Mouse (Mus musculus) spleen, postnatal 36 days (tissue): ENCODE measurements around the gene Rfwd3.
"Not testable (repeated sequence)": the region's sequence is repeated elsewhere in the genome, so short reads cannot be mapped to it uniquely, and the experiment has no call there.

ENCODE experiments used
- DNase-seq, 2 experiments: peaks; one replicate each; pipeline ENCODE4 v3.0.0; 2022; ENCODE audit warnings: low spot score in 2 of 2, mixed read lengths in 1 of 2

The Rfwd3 gene

DNA sequence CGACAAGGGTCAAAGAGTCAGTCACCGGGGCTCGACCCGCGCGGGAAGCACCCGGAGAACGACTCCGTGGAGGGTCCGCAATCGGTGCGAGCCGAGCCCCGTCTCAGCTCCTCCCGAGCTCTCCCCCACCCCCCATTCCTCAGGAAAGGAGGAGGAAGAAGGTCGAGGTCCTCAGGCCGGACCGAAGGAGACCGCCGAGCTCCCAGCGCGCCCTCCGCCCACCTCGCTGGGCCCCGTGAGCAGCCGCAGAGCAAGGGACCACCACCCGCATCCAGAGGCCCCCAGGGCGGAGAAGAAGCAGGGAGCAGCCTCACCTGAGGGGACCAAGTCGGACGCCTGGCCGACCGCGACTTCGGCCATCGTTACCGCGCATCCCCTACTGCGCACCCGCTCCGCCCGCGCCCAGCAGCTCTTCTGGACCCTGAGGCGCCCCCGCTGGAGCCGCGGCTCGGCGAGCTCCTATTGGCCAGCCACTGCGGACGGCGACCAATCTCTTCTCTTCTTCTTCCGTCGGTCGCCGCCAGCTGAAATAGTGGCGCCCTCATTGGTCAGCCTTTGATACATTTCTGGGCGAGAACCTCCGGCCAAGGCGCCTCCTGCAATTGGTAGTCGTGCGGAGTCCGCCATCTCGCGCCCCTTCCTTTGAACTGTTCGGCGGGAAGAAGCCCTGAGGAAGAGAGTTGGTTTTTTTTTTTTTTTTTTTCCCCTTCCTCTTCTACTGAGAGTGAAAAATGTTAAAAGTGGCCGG lies at the start of gene Rfwd3:
Gene Rfwd3, minus strand, starts transcription at position 402 of the 748 bp plus-strand sequence.
- peak; percentile 98 for DNase-seq

- DNase-seq = peak; percentile 71 to 72
Observed at GRCm38 (mm10) chr8:111343225-111343624, 43.2 kb upstream of the Rfwd3 start.

DNA sequence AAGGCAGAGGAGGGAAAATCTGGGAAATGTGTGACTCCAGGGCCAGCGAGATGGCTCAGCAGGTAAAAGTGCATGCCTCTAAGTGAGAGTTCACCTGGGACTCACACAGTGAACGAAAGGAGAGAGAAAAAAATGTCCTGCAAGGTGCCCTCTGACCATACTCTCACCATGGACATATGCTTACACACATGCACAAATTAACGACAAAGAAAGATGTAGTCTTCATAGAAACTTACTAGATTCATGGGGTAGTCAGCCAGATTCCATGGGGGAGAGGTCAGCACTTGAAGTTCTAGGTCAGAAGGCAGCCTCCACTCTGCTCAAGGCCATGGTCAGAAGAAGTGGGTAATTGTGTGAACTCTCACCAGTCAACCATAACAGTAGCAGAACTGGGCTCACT lies 40.2 kb upstream of the Rfwd3 start:
- no peak for DNase-seq

DNA sequence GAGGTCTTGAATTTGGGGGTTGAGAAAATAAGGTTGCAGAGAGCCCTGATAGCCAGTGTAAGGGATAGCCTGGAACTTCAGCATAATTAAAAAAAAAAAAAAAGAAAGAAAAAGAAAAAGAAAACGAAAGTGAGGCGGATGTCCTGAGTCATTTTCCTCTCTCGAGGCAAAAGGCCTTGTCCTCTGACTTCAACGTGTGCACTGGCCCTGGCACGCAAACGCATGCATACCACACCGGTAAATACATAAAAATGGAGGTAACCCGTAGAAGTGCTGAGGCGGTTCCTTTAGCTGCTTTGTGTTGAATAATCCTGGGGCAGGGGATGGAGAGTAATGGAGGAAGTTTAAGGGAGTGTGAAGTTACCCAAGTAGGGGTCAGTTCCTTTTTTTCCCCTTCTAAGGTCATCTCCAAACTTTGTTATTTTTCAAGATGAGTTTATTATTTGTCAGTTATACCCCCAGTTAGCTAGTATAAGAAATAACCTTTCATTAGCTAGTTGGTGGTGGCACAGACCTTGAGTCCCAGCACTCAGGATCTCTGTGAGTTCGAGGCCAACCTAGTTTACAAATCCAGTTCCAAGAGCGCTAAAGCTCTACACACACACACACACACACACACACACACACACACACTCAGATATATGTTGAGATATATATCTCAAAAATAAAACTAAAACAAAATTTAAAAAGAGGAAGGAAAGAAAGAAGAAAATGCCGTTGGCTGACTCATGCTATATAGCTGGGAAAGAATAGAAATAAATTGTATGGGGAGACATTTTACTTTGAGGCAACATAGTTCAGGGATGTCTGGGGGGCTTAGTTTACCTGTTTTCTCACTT lies 38.6 kb upstream of the Rfwd3 start:
- DNase-seq = peak in 1 of 2 experiments; percentile 19

GRCm38 (mm10) chr8:111337890-111338347 lies 37.9 kb upstream of the Rfwd3 start, which contains the start of gene Mlkl:
Mlkl (minus strand) TSS chr8:111338177.
- peak; percentile 22 to 33 for DNase-seq

DNA sequence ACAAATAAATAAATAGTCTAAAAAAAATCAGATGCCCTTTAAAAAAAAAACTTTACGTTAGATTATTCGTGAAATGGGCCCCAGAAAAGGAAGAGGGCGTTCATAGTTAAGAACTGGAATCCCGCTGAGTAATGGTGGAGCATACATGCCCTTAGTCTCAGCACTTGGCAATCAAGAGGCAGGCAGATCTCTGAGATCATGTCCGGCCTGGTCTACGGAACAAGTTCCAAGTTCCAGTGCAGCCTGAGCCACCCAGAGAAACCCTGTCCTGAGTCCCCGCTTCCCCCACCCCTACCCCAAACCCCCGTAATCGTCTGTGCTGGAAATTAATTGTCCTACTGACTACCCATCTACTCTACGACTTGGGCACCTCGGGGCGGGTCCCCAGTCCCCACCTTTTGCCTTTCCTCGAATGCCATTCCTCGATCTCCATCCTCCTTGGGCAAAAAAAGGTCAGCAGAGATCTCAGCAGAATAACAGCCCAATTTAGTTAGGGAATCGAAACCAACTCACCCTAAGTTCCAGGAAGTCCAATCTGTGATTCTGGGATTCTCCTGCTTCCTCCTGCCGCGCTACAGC lies 37.4 kb upstream of the Rfwd3 start:
- DNase-seq = peak in 1 of 2 experiments; percentile 10

DNA sequence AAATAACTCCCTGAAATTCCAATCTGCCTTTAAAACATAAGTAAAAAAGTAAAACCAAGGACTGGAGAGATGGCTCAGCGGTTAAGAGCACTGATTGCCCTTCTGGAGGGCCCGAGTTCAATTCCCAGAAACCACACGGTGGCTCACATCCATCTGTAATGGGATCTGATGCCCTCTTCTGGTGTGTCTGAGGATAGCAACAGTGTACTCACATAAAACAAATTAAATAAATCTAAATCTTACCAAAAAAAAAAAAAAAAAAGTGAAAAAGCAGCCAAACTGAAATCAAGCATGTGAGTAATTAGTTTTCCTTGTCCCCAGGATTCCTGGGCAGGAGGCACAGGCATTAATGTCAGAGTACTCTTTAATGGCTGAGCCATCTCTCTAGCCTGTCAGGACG lies 36.7 kb upstream of the Rfwd3 start:
- no peak for DNase-seq

- no peak for DNase-seq
Observed at GRCm38 (mm10) chr8:111325222-111325790, 25.3 kb upstream of the Rfwd3 start.

DNA sequence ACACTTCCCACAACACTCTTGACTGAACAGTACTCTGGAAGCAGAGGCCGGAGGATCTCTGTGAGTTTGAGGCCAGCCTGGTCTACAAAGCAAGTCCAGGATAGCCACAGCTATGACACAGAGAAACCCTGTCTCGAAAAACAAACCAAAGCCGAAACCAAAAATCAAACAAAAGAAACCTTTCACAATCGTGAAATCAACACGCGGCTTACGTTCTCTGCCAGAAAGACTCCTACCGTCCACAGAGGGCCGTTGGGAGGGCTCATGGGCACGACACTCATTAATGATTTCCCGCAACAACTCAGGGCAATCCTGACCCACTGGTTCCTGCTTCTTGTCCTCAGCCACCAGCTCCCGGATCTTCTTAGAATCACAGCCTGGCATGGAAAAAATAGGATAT lies 14.7 kb upstream of the Rfwd3 start:
- DNase-seq = no peak

- DNase-seq = not testable (repeated sequence)
Observed at GRCm38 (mm10) chr8:111313961-111314360, 13.9 kb upstream of the Rfwd3 start.

DNA sequence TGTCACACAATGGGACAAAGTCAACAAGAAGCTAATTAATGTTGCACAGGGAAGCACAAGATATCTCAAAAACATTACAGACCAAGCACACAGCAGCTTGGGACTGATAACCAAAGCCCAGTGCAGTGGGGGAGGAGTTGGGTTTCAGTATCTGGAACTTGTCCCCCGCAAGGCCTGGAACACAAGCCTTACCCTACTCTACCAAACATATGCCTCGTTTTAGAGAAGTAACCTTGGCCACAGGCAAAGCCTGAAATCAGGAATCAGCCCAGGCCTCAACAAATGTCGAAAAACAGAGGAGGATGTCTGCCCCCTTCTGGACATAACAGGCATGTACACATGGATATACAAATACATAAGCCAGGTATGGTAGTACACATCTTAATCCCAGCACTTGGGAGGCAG lies 12.7 kb upstream of the Rfwd3 start:
- DNase-seq = peak; percentile 27 to 46

DNA sequence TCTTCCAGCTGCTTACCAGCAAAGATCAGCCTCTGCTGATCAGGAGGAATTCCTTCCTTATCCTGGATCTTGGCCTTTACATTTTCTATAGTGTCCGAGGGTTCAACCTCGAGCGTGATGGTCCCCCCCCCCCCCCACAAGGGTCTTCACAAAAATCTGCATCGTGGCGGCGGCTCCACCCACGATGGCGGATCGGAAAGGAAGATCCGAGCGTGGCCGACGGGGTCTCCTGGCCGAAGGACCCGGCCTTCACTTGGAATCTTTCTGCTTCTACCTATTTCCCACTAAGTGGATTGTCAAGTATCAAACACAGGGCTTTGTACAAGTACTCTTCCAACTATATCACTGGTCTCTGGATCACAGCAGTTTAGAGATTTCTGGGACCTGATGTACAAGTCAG lies 10.0 kb upstream of the Rfwd3 start:
- DNase-seq = not testable (repeated sequence)

DNA sequence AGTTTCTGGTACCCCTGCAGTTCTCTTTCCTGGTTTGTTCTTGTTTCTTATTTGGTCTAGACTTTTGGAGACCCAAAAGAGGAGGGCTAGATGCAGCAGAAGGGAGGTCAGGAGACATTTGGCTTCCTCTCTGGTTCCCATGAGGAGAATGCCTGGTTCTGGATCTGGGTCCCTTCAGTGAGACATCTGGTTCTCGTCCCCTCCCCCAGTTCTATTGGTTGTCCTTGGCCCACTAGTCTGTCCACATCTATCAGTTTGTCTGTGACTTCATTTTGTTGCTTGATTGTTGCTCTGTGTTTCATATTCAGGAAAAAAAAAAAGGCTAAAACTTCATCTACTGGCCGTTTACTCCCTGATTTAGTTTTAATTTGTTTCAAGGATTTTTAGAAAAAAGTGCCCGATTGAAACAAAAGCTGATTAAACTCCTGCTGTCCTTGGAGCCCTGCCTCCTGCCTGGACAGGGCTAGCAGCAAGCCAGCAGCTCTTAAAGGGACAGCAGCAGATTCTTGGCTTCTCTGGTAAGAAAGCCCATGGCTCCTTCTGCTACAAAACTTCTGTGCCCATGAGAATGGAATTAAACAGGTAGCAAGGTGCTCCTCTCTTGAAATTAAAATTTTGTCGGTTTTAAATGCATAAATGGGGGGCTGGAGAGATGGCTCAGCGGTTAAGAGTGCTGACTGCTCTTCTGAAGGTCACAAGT lies 5.2 kb upstream of the Rfwd3 start:
- DNase-seq = no peak

GRCm38 (mm10) chr8:111304359-111304758 lies 4.3 kb upstream of the Rfwd3 start:
- DNase-seq = no peak

GRCm38 (mm10) chr8:111303076-111303803 lies 3.2 kb upstream of the Rfwd3 start:
- DNase-seq = not testable (repeated sequence)

GRCm38 (mm10) chr8:111300597-111301546 lies 850 bp upstream of the Rfwd3 start:
- peak in 1 of 2 experiments; percentile 7 for DNase-seq

DNA sequence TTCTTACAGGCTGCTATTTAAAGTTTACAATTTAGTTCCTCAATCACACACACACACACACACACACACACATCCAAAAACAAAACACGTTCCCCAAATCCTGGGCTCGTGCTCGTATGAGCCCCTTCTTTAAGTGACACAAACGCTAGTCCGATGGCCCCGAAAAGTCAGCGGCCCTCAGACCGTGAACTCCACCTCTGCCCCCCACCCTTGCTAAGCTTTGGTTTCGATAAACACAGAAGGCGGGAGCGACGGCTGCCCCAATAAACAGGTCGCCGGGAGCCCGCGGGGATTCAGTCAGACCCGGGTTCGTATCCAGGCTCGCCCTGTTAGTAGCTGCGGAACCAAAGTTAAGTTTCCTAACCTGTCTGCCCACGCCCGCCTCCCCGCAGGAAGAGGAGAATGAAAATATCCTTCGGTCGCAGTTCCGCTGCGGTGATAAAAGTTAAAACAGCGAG lies 630 bp downstream of the Rfwd3 start:
- DNase-seq = peak; percentile 49 to 69

- no peak for DNase-seq
Observed at GRCm38 (mm10) chr8:111298011-111298410, 2.0 kb downstream of the Rfwd3 start.

DNA sequence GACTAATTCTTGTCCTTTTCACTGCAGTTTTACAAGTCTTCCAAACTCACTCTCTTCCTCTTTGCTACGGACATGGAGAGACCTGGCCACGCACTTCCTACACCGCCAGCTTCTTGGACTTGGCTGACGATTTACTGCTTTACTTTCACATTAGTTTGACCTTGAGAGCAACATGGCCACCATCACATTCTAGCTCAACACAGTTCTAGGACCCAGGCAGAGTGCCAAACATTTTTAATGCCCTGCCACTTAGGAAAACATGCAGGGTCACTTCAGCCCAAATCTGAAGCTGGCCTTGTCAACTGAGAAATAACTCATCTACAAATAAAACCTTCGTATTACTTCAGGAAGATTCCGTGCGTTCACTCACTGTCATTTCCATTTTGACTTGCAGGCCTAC lies 8.3 kb downstream of the Rfwd3 start:
- DNase-seq = peak in 1 of 2 experiments; percentile 5
